Mouse (Mus musculus) CD4-positive, CD25-positive, alpha-beta regulatory T cell, adult 9 weeks (primary cell): ENCODE data around the gene Olfr1189. TPM values are rescaled to one million over a fixed set of nuclear protein-coding genes. Genes with fewer than 3 reads are reported as not detected.

ENCODE experiments used
- polyA plus RNA-seq: library from polyadenylated mRNA; unstranded; fragments of 100-300 nt; shearing (Covaris generic); gene quantifications from one replicate; pipeline ENCODE4 v1.2.1, GENCODE M21; 2017

Gene Olfr1189
- not detected for polyA plus RNA-seq

DNA sequence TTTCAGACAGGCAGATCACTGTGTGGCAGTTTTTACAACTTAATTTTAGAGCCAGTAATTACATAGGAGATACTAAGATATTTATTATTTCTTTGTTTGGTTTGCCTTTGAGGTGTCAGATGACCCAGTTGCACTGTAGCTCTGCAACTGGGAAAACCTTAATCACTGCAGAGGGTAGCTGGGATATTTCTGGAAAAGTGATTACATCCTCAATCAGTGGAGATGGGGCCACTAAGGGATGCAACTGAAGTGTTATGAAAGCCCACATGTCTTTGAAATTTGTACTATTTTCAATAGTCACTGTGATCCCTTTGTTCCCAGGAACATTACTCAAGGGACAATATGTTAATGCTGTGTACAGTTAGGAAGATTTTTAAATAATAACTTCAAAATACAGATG, at the start of gene Olfr1189:
TSS of gene Olfr1189 (plus strand) at position 301 of the 400 bp plus-strand sequence.

GRCm38 (mm10) chr2:88556635-88557034, 29.6 kb upstream of the Olfr1189 start, which contains the start of gene Olfr1188:
TSS of gene Olfr1188 (plus strand) at chr2:88556935.

GRCm38 (mm10) chr2:88640242-88640641, 54.0 kb downstream of the Olfr1189 start, which contains the start of gene Olfr1191-ps1:
TSS of gene Olfr1191-ps1 (plus strand) at chr2:88640542.

Other genes with a start within 250 kb of the Olfr1189 start
- gene Olfr1176, start 249.7 kb upstream of the Olfr1189 start, polyA plus RNA-seq = not detected
- gene Olfr1177-ps, start 240.0 kb upstream of the Olfr1189 start, polyA plus RNA-seq = not detected
- gene Olfr1178, start 199.4 kb upstream of the Olfr1189 start, polyA plus RNA-seq = not detected
- not detected for gene Olfr1179, start 180.0 kb upstream of the Olfr1189 start, polyA plus RNA-seq
- not detected for gene Olfr1180, start 167.3 kb upstream of the Olfr1189 start, polyA plus RNA-seq
- gene Olfr1181, start 160.3 kb upstream of the Olfr1189 start, polyA plus RNA-seq = not detected
- gene Gm13757, start 137.3 kb upstream of the Olfr1189 start, polyA plus RNA-seq = not detected
- 0.04 TPM for gene Olfr1183, start 131.6 kb upstream of the Olfr1189 start, polyA plus RNA-seq
- not detected for gene Olfr1184, start 102.9 kb upstream of the Olfr1189 start, polyA plus RNA-seq
- not detected for gene Olfr1185-ps1, start 93.1 kb upstream of the Olfr1189 start, polyA plus RNA-seq
- gene Olfr1186, start 67.9 kb upstream of the Olfr1189 start, polyA plus RNA-seq = not detected
- gene Olfr1188, start 29.5 kb upstream of the Olfr1189 start, polyA plus RNA-seq = not detected
- gene Olfr1191-ps1, start 54.1 kb downstream of the Olfr1189 start, polyA plus RNA-seq = not detected
- not detected for gene Olfr1192-ps1, start 62.1 kb downstream of the Olfr1189 start, polyA plus RNA-seq
- not detected for gene Olfr1193, start 89.2 kb downstream of the Olfr1189 start, polyA plus RNA-seq
- not detected for gene Olfr1195, start 102.7 kb downstream of the Olfr1189 start, polyA plus RNA-seq
- not detected for gene Olfr1196, start 118.1 kb downstream of the Olfr1189 start, polyA plus RNA-seq
- not detected for gene Olfr1197, start 145.9 kb downstream of the Olfr1189 start, polyA plus RNA-seq
- not detected for gene Olfr1198, start 164.9 kb downstream of the Olfr1189 start, polyA plus RNA-seq
- not detected for gene Olfr1199, start 174.0 kb downstream of the Olfr1189 start, polyA plus RNA-seq
- not detected for gene Olfr1200, start 184.0 kb downstream of the Olfr1189 start, polyA plus RNA-seq
- gene Olfr1201, start 206.6 kb downstream of the Olfr1189 start, polyA plus RNA-seq = not detected
- gene Olfr1202, start 228.0 kb downstream of the Olfr1189 start, polyA plus RNA-seq = not detected
- 0.04 TPM for gene Olfr1205, start 243.3 kb downstream of the Olfr1189 start, polyA plus RNA-seq